Mouse (Mus musculus) embryo, embryonic 9.5 days (tissue): ENCODE data around the gene Zbtb20.

Experiments used
- DNase-seq: peaks from one replicate; pipeline ENCODE4 v3.0.0-alpha.2; 2017; ENCODE audit errors: extremely low spot score

The Zbtb20 gene

GRCm38 (mm10) chr16:43396849-43397628, 521.4 kb downstream of the Zbtb20 start:
- DNase-seq: no peak

GRCm38 (mm10) chr16:43397629-43398323, 522.1 kb downstream of the Zbtb20 start:
- no peak for DNase-seq

- DNase-seq: no peak
These were observed 523.7 kb downstream of the Zbtb20 start for GRCm38 (mm10) chr16:43399428-43399827.

- DNase-seq: no peak
These were observed 524.4 kb downstream of the Zbtb20 start for GRCm38 (mm10) chr16:43400046-43400445.

GRCm38 (mm10) chr16:43400949-43401348, 525.3 kb downstream of the Zbtb20 start:
- DNase-seq: no peak

GRCm38 (mm10) chr16:43402888-43403287, 527.2 kb downstream of the Zbtb20 start:
- DNase-seq: no peak

GRCm38 (mm10) chr16:43405089-43405488, 529.4 kb downstream of the Zbtb20 start:
- no peak for DNase-seq

GRCm38 (mm10) chr16:43407594-43408142, 532.0 kb downstream of the Zbtb20 start:
- DNase-seq: no peak

- no peak for DNase-seq
These were observed 532.9 kb downstream of the Zbtb20 start for GRCm38 (mm10) chr16:43408622-43409021.

- DNase-seq: no peak
These were observed 533.6 kb downstream of the Zbtb20 start for GRCm38 (mm10) chr16:43409108-43409909.

- DNase-seq: no peak
These were observed 534.4 kb downstream of the Zbtb20 start for GRCm38 (mm10) chr16:43409910-43410612.

GRCm38 (mm10) chr16:43410613-43410974, 534.9 kb downstream of the Zbtb20 start:
- no peak for DNase-seq

- no peak for DNase-seq
These were observed 540.2 kb downstream of the Zbtb20 start for GRCm38 (mm10) chr16:43415864-43416263.

- no peak for DNase-seq
These were observed 544.2 kb downstream of the Zbtb20 start for GRCm38 (mm10) chr16:43419923-43420322.

- DNase-seq: no peak
These were observed 553.3 kb downstream of the Zbtb20 start for GRCm38 (mm10) chr16:43428955-43429354.

- no peak for DNase-seq
These were observed 554.3 kb downstream of the Zbtb20 start for GRCm38 (mm10) chr16:43430030-43430429.

GRCm38 (mm10) chr16:43431514-43432371, 556.1 kb downstream of the Zbtb20 start:
- no peak for DNase-seq

- peak; percentile 24 for DNase-seq
These were observed 559.3 kb downstream of the Zbtb20 start for GRCm38 (mm10) chr16:43434941-43435340.

GRCm38 (mm10) chr16:43438878-43439371, 563.2 kb downstream of the Zbtb20 start:
- no peak for DNase-seq

- DNase-seq: no peak
These were observed 565.7 kb downstream of the Zbtb20 start for GRCm38 (mm10) chr16:43441392-43441791.
